Mouse (Mus musculus) testis, adult 2 months (tissue): ENCODE results near the gene Qsox2. TPM values are rescaled to one million over a fixed set of nuclear protein-coding genes. Genes with fewer than 3 reads are reported as not detected.

Source experiments
- H3K27ac ChIP-seq: fragments of 200-500 bp; 2 replicates; pipeline ENCODE4 v1.5.1; 2012; ENCODE audit warnings: low read depth, low read length; ENCODE audit not compliant: control insufficient read depth, insufficient read depth
- H3K27me3 ChIP-seq: fragments of 200-500 bp; 2 replicates; pipeline ENCODE4 v1.6.1; 2012; ENCODE audit warnings: mild to moderate bottlenecking, low read length, moderate library complexity; ENCODE audit not compliant: control insufficient read depth, insufficient read depth
- H3K36me3 ChIP-seq: fragments of 200-500 bp; 2 replicates; pipeline ENCODE4 v1.6.1; 2012; ENCODE audit warnings: mild to moderate bottlenecking, low read length; ENCODE audit not compliant: control insufficient read depth, insufficient read depth
- H3K4me1 ChIP-seq: fragments of 200-500 bp; 2 replicates; pipeline ENCODE4 v1.6.1; 2012; ENCODE audit warnings: low read length; ENCODE audit not compliant: control insufficient read depth, insufficient read depth
- H3K4me3 ChIP-seq: fragments of 200-500 bp; 2 replicates; pipeline ENCODE4 v1.5.1; 2012; ENCODE audit warnings: low read depth, mild to moderate bottlenecking, low read length, moderate library complexity, mixed read lengths; ENCODE audit not compliant: control insufficient read depth
- CTCF ChIP-seq: fragments of 200-500 bp; IDR thresholded peaks from 2 replicates; pipeline ENCODE4 v1.5.1; 2012; ENCODE audit warnings: low read depth, mild to moderate bottlenecking, inconsistent platforms, low read length, moderate library complexity; ENCODE audit not compliant: control insufficient read depth, insufficient read depth, insufficient replicate concordance
- POLR2A ChIP-seq: fragments of 200-500 bp; IDR thresholded peaks from 2 replicates; pipeline ENCODE4 v1.6.1; 2012; ENCODE audit warnings: low read depth, mild to moderate bottlenecking, inconsistent platforms, low read length, moderate library complexity; ENCODE audit not compliant: control insufficient read depth
- polyA plus RNA-seq: library from polyadenylated mRNA; depleted of rRNA; stranded (reverse); fragments of >200 nt; gene quantifications from 2 replicates; pipeline ENCODE4 v1.2.3, GENCODE M21; 2012

Qsox2 gene
- polyA plus RNA-seq, 1 experiment, result 33.0 TPM

DNA sequence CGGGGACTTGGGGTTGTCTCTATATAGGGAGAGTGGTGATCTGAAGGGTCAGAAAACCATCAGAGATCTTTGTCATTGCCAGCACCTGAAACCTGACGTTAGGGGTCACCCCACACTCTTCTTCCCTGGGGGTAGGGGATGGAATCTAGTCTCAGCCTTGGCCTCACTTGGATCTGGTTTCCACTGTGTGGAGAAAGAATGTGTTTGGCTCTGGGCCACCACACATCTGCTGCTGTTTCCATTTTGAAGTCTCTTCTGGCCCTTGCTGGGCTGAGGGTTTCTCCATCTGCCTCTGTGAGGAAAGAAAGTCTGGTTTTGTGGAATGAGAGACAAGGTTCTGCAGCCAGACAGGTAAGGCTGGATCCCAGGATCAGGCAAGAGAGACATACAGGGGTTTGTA lies 27.8 kb upstream of the Qsox2 start:
- Histone ChIP-seq H3K27ac (no peak overlapping the region), H3K4me1 (no peaks in the 10 kb centered on the region), H3K27me3 (no peaks in the 10 kb centered on the region), H3K36me3 (no peaks in the 10 kb centered on the region), H3K4me3 (no peak overlapping the region)
- no peak for TF ChIP-seq CTCF
- TF ChIP-seq POLR2A, result no peak

DNA sequence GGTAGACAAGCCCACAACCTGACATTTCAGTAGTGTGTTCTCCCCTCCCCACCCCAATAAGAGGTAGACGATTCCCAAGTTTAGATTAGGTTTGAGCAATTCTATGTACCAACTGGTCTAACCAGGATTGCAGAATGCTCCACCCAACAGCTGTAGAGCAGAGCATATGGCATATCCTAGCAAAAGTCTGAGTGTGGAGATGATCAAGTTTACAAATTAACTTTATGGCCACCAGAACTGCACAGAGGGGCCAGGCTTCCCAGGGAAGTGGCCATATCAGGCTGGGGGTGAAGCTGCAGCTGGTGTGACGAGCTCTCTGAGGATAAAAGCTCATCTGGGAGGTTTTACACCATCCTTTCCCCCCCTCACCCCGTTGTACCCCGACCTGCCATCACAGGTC lies 27.3 kb upstream of the Qsox2 start:
- no peak overlapping the region for H3K27ac ChIP-seq
- H3K36me3 ChIP-seq, result no peaks in the 10 kb centered on the region
- no peaks in the 10 kb centered on the region for H3K4me1 ChIP-seq
- H3K4me3 ChIP-seq, result no peak overlapping the region
- H3K27me3 ChIP-seq, result no peaks in the 10 kb centered on the region
- no peak for TF ChIP-seq CTCF
- TF ChIP-seq POLR2A, result no peak

- Histone ChIP-seq H3K27me3 (no peaks in the 10 kb centered on the region), H3K36me3 (no peaks in the 10 kb centered on the region), H3K4me3 (no peak overlapping the region), H3K4me1 (no peaks in the 10 kb centered on the region), H3K27ac (no peak overlapping the region)
- TF ChIP-seq POLR2A (no peak), CTCF (no peak)
Observed at GRCm38 (mm10) chr2:26257315-26258096, 20.2 kb upstream of the Qsox2 start.

DNA sequence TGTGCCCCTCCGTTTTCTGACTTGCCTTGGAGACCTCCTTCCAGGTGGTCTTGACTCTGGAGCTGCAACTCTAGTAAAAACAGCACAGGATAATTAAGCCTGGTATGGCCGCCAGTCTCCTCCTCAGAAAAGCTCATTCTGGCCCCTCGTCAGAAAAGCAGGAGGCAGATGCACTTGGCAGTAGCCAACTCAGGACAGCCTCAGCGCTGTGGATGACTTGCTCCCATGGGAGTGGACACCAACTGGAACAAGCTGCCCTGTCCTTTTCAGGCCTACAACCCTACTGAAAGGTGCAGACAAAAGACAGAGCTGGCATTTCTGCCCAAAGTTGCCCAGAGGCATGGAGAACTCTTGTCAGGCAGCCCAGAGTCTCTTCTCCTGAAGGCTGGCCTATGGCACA lies 17.5 kb upstream of the Qsox2 start:
- no peaks in the 10 kb centered on the region for H3K4me1 ChIP-seq
- H3K27me3 ChIP-seq, result no peaks in the 10 kb centered on the region
- H3K27ac ChIP-seq, result no peak overlapping the region
- H3K36me3 ChIP-seq, result no peaks in the 10 kb centered on the region
- H3K4me3 ChIP-seq, result no peak overlapping the region
- TF ChIP-seq POLR2A (no peak), CTCF (no peak)

- Histone ChIP-seq H3K27ac (no peak overlapping the region), H3K36me3 (no peaks in the 10 kb centered on the region), H3K27me3 (no peaks in the 10 kb centered on the region), H3K4me1 (no peaks in the 10 kb centered on the region), H3K4me3 (no peak overlapping the region)
- TF ChIP-seq CTCF, result no peak
- TF ChIP-seq POLR2A, result no peak
Observed at GRCm38 (mm10) chr2:26252514-26253206, 15.3 kb upstream of the Qsox2 start.

DNA sequence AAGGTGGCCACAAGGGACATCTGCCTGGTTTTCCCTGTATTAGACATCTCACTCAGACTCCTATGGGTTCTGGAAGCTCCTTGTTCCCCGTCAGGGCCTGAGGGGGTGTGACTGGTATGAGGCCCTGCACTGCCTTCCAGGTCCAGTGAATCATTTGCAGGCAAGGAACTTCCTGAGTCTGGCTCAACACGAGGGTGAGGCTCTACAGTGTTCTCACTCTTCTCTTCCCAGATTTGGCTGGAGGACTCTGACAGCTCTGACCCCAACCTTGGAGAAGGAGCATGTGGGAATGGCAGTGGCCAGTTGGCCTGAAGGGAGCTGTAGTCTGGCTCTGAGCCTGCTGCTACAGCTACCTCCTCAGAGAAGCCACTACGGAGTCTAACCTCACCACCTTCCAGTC lies 10.2 kb upstream of the Qsox2 start:
- Histone ChIP-seq H3K4me3 (no peak overlapping the region), H3K27me3 (no peaks in the 10 kb centered on the region)
- TF ChIP-seq CTCF (no peak), POLR2A (no peak)

DNA sequence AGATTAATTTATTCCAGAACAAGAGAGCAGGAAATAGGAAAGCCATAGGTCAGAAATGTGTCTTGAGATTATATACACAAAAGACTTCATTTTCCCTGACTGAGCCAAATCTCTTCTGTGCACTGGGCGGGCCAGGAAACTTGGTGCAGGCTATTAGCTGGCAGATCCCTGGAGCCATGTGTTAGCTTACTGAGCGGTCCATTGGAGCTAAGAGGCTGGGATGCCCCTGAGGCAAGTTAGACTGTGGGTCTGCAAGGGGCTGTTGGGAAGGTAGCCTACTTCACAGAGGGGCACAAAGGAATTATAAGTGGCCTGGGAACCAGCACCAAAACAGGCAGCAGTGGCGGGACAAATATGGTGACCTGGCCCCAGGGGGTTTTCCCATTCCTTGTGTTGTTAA lies 3.5 kb upstream of the Qsox2 start:
- no peaks in the 10 kb centered on the region for H3K27me3 ChIP-seq
- H3K36me3 ChIP-seq, result no peaks in the 10 kb centered on the region
- TF ChIP-seq POLR2A (no peak), CTCF (no peak)
- peaks cover 5% of the 10 kb centered on the region for H3K4me1 ChIP-seq
- no peak overlapping the region for H3K4me3 ChIP-seq
- H3K27ac ChIP-seq, result no peak overlapping the region

More for the DNA sequence above, 10.2 kb upstream of the Qsox2 start:
- no peaks in the 10 kb centered on the region for H3K36me3 ChIP-seq
- no peaks in the 10 kb centered on the region for H3K4me1 ChIP-seq
- H3K27ac ChIP-seq, result no peak overlapping the region

DNA sequence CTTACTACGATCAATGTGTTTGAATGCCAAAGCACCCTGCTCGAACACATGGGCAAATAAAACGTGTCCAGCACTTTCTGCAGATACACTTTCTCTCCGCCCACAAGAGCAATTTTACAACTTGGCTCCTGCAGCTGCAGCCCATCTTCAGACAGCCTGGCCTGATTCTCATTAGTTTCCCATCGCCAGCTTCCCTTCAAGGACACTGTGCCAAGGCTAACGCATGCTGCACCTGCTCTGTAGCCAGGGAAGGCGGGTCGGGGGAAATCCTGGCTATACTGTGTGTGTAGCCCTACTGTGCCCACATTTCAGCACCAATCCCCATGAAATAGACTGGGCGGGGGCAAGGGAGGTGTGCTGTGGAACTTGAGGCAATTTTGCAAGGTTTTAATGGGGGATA lies 3.0 kb upstream of the Qsox2 start:
- TF ChIP-seq CTCF, result no peak
- no peak for TF ChIP-seq POLR2A
- Histone ChIP-seq H3K27me3 (no peaks in the 10 kb centered on the region), H3K27ac (no peak overlapping the region), H3K4me3 (no peak overlapping the region), H3K4me1 (peaks cover 5% of the 10 kb centered on the region), H3K36me3 (no peaks in the 10 kb centered on the region)
